Comparison of ENCODE assay signal across 34 mouse cellular contexts in genomic region chr5:134725299-134725698, GRCm38 (mm10). TPM values are rescaled to one million over a fixed set of nuclear protein-coding genes. Genes with fewer than 3 reads are reported as not detected.
"Had no signal": no experiment of that assay in that cellular context is flagged by ENCODE, and none has a peak within 500 bp of the region (broad histone marks: within the 10 kb centered on the region; RNA-seq: fewer than 3 reads in every experiment).

No protein-coding gene starts in this region.

- H3K36me3 ChIP-seq: limb, embryonic 10.5 days; limb, embryonic 12.5 days; liver, embryonic 12.5 days; liver, embryonic 13.5 days; liver, embryonic 15.5 days; midbrain, embryonic 10.5 days; midbrain, embryonic 12.5 days; midbrain, embryonic 13.5 days; midbrain, embryonic 15.5 days; neural tube, embryonic 12.5 days had no signal

- DNase-seq: left cerebral cortex, postnatal 4 days; liver; liver, embryonic 13.5 days; liver, postnatal 0 days; lung, adult 18-20 months; lung, adult 2 months; lung, embryonic 14.5 days; lung, postnatal 10 days; lung, postnatal 14 days; lung, postnatal 36 days; midbrain, embryonic 14.5 days had no signal

- ATAC-seq: liver, embryonic 12.5 days; liver, postnatal 0 days; lung, postnatal 0 days; midbrain, embryonic 13.5 days; midbrain, embryonic 15.5 days; midbrain, embryonic 16.5 days had no signal

- H3K4me3 ChIP-seq: limb, embryonic 10.5 days; limb, embryonic 12.5 days; limb, embryonic 13.5 days; limb, embryonic 15.5 days; liver, embryonic 12.5 days; liver, embryonic 13.5 days; liver, embryonic 15.5 days; lung, embryonic 15.5 days; megakaryocyte, embryonic 14.5 days; midbrain, embryonic 10.5 days; midbrain, embryonic 12.5 days; midbrain, embryonic 13.5 days; midbrain, embryonic 15.5 days; myocyte; neural tube, embryonic 12.5 days had no signal

- H3K4me2 ChIP-seq: limb, embryonic 12.5 days; limb, embryonic 13.5 days; limb, embryonic 15.5 days; liver, embryonic 11.5 days; liver, embryonic 12.5 days; liver, embryonic 13.5 days; liver, embryonic 15.5 days; lung, embryonic 14.5 days; lung, embryonic 15.5 days; midbrain, embryonic 11.5 days; midbrain, embryonic 12.5 days; midbrain, embryonic 13.5 days; midbrain, embryonic 15.5 days; neural tube, embryonic 12.5 days had no signal

- H3K27ac ChIP-seq: limb, embryonic 10.5 days; limb, embryonic 12.5 days; limb, embryonic 13.5 days; limb, embryonic 15.5 days; liver, embryonic 12.5 days; liver, embryonic 13.5 days; liver, embryonic 14.5 days; liver, embryonic 15.5 days; lung, embryonic 15.5 days; macrophage; midbrain, embryonic 10.5 days; midbrain, embryonic 12.5 days; midbrain, embryonic 13.5 days; midbrain, embryonic 15.5 days; neural tube, embryonic 12.5 days had no signal

- H3K9ac ChIP-seq: limb, embryonic 12.5 days; limb, embryonic 13.5 days; limb, embryonic 15.5 days; liver, embryonic 12.5 days; liver, embryonic 13.5 days; liver, embryonic 14.5 days; liver, embryonic 15.5 days; liver, postnatal 0 days; lung, embryonic 14.5 days; lung, embryonic 15.5 days; midbrain, embryonic 12.5 days; midbrain, embryonic 13.5 days; midbrain, embryonic 15.5 days; neural tube, embryonic 12.5 days had no signal

- H3K4me1 ChIP-seq: liver, embryonic 12.5 days; liver, embryonic 13.5 days; liver, embryonic 15.5 days; lung, embryonic 15.5 days; megakaryocyte, embryonic 14.5 days; midbrain, embryonic 12.5 days; midbrain, embryonic 13.5 days; midbrain, embryonic 15.5 days; neural tube, embryonic 12.5 days had no signal

- H3K27me3 ChIP-seq: limb, embryonic 12.5 days; limb, embryonic 13.5 days; limb, embryonic 15.5 days; liver, embryonic 12.5 days; liver, embryonic 13.5 days; liver, embryonic 15.5 days; lung, embryonic 15.5 days; midbrain, embryonic 12.5 days; midbrain, embryonic 13.5 days; midbrain, embryonic 15.5 days; neural tube, embryonic 12.5 days had no signal

- H3K9me3 ChIP-seq: limb, embryonic 10.5 days; limb, embryonic 12.5 days; limb, embryonic 13.5 days; limb, embryonic 15.5 days; liver, embryonic 12.5 days; liver, embryonic 13.5 days; liver, embryonic 15.5 days; lung, embryonic 15.5 days; megakaryocyte, embryonic 14.5 days; midbrain, embryonic 10.5 days; midbrain, embryonic 12.5 days; midbrain, embryonic 13.5 days; midbrain, embryonic 15.5 days; neural tube, embryonic 12.5 days had no signal

RNA-seq across cellular contexts. Expression of gene Eln, which starts 21.8 kb away (rescaled TPM):
- total RNA-seq: megakaryocyte progenitor cell, adult 5-6 weeks; megakaryocyte, adult 5-6 weeks; megakaryocyte-erythroid progenitor cell, adult 5-6 weeks had no signal
- polyA plus RNA-seq: macrophage had no signal
